Mouse (Mus musculus) liver, embryonic 16.5 days (tissue): ENCODE results near the gene Akp3. TPM values are rescaled to one million over a fixed set of nuclear protein-coding genes. Genes with fewer than 3 reads are reported as not detected.

ENCODE experiments used
- ATAC-seq: fragments of 200-750 bp; cut with Nextera tagmentation; 2 replicates; pipeline ENCODE4 v1.8.0; 2017; ENCODE audit warnings: low read depth, mild to moderate bottlenecking, moderate number of reproducible peaks, moderate library complexity
- H3K27ac ChIP-seq: fragments of 300-500 bp; sonication (generic); 2 replicates; pipeline ENCODE4 v1.5.1; 2014; ENCODE audit warnings: mild to moderate bottlenecking, low read length
- H3K27me3 ChIP-seq: fragments of 300-500 bp; sonication (generic); 2 replicates; pipeline ENCODE4 v1.6.1; 2014; ENCODE audit warnings: low read depth, low read length, mixed read lengths; ENCODE audit not compliant: control insufficient read depth, insufficient read depth
- H3K36me3 ChIP-seq: fragments of 300-500 bp; sonication (generic); 2 replicates; pipeline ENCODE4 v1.6.1; 2014; ENCODE audit warnings: mild to moderate bottlenecking; ENCODE audit not compliant: control insufficient read depth, insufficient read depth
- H3K4me1 ChIP-seq: fragments of 300-500 bp; sonication (generic); 2 replicates; pipeline ENCODE4 v1.6.1; 2014; ENCODE audit warnings: low read depth, low read length, mixed read lengths; ENCODE audit not compliant: control insufficient read depth
- H3K4me2 ChIP-seq: fragments of 300-500 bp; sonication (generic); 2 replicates; pipeline ENCODE4 v1.6.1; 2014; ENCODE audit warnings: low read depth, low read length, mixed read lengths
- H3K4me3 ChIP-seq: fragments of 300-500 bp; sonication (generic); 2 replicates; pipeline ENCODE4 v1.5.1; 2014; ENCODE audit warnings: low read depth, mild to moderate bottlenecking, low read length
- H3K9ac ChIP-seq: fragments of 300-500 bp; sonication (generic); 2 replicates; pipeline ENCODE4 v1.6.1; 2014; ENCODE audit warnings: low read depth, low read length
- H3K9me3 ChIP-seq: fragments of 300-500 bp; sonication (generic); replicated peaks from 2 replicates; pipeline ENCODE4 v1.6.1; 2016; ENCODE audit warnings: low read length; ENCODE audit not compliant: control insufficient read depth
- whole genome bisulfite sequencing: fragments of 180-500 bp; shearing (Covaris S2); extraction: QIAGEN DNeasy Blood & Tissue Kit; methylation state at CpG from one replicate; pipeline ENCODE4 v1.1.7; 2014; ENCODE audit not compliant: insufficient replicate concordance; 5-methylcytosine and 5-hydroxymethylcytosine counted together
- polyA plus RNA-seq: library from polyadenylated mRNA; unstranded; fragments of >200 nt; fragmentation: Nextera tagmentation; extraction: Ambion mirVana; gene quantifications from 2 replicates; pipeline ENCODE4 v1.2.1, GENCODE M21; 2015

The Akp3 gene
- polyA plus RNA-seq, 1 experiment from 2014 or later, result not detected

DNA sequence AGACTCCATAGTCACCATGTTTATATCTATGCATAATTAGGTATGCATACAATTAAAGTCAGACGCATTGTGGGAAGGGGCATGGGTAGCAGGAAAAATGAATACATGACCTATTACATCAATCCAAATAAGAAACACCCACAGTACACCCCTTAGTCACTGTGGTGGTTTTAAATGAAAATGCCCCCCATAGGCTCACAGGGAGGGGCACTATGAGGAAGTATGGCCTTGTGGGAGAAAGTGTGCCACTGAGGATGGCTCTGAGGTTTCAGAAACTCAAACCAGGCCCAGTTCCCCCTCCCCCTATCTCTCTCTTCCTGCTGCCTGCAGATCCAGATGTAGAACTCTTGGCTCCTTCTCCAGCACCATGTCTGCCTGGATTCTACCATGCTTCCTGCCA is 20.8 kb upstream of the Akp3 start:
- WGBS, result 67% methylated on average over 1 of the region's 1 CpGs
- Histone ChIP-seq H3K36me3 (no peaks in the 10 kb centered on the region), H3K9me3 (no peaks in the 10 kb centered on the region), H3K27me3 (peaks cover 2% of the 10 kb centered on the region; the same call in 1 of the 2 replicates), H3K4me1 (no peaks in the 10 kb centered on the region), H3K27ac (no peak overlapping the region), H3K4me2 (no peak overlapping the region), H3K9ac (no peak overlapping the region), H3K4me3 (no peak overlapping the region)
- no peak for ATAC-seq

DNA sequence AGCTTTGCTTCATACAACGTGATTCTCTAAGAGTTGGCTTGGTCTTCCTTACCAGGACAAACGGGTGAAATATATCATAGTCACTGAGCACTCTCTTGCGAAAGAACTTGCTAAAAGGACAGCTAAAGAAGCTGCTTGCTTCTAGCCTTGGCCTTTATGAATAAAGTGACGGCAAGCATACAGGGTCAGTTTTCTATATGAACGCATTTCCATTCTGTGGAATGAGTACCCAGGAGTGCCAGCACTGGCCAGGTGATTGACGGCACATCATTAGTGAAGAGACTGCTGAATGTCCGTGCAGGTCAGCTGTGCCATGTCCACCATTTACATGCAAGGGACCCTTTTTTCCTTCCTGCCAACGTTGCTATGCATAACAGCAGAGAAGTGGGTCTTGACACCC is 18.2 kb upstream of the Akp3 start:
- H3K27me3 ChIP-seq, result no peaks in the 10 kb centered on the region
- no peaks in the 10 kb centered on the region for H3K36me3 ChIP-seq
- H3K4me3 ChIP-seq, result no peak overlapping the region
- no peaks in the 10 kb centered on the region for H3K9me3 ChIP-seq
- no peak overlapping the region for H3K9ac ChIP-seq
- 57% methylated on average over 8 of the region's 8 CpGs for WGBS
- no peak for ATAC-seq
- H3K27ac ChIP-seq, result no peak overlapping the region
- no peak overlapping the region for H3K4me2 ChIP-seq
- H3K4me1 ChIP-seq, result no peaks in the 10 kb centered on the region

DNA sequence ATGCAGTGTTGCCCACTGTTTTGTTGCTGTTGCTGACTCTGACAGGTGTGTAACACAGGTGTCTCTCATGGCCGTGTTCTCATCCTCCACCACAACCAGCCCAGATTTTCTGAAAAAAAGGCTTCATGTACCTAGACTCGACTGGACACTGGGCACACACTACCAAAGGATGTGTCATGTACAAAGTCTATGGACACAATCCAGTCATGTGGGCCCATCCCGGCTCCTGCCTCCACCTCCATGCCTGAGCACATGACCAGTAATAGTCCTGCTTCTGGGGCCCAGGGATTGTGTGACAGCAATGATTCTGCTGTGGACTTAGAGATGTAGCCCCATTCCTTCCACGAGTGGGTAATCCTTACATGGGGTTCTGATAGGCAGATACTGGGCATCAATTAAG is 16.2 kb upstream of the Akp3 start:
- WGBS, result 57% methylated on average over 4 of the region's 4 CpGs
- no peak overlapping the region for H3K4me3 ChIP-seq
- H3K27ac ChIP-seq, result no peak overlapping the region
- H3K27me3 ChIP-seq, result no peaks in the 10 kb centered on the region
- no peaks in the 10 kb centered on the region for H3K4me1 ChIP-seq
- no peaks in the 10 kb centered on the region for H3K36me3 ChIP-seq
- H3K9ac ChIP-seq, result no peak overlapping the region
- no peak overlapping the region for H3K4me2 ChIP-seq
- no peak for ATAC-seq
- H3K9me3 ChIP-seq, result no peaks in the 10 kb centered on the region

DNA sequence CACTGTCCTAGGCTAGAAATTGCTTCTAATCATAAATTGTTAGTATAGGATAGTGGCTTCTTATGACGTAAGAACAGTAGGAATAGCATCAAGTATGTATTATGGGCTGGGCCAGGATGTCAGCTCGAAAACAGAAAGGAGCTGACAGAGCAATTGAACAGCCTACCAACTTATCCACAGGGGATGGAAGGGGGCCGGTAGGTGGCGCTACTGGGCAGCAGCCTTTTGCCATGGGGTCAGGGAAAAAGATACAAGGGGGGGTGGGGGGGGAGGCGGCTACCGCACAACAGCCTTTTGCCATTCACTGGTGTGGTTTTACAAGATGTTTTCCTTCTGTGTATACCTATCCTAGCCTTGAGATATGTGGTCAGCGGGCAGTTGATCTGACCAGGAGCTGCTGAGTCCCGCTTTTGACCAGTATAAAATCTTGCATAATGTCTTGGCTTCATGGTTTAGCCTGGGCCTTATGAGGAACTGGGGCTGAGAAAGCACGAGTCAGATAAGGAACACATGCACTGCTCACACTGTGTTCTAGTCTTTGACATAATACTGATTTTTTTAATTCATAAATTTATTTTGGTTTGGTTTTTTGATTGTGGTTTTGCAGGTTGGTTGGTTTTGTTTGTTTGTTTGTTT is 12.9 kb upstream of the Akp3 start:
- H3K27ac ChIP-seq, result no peak overlapping the region
- WGBS, result 26% methylated on average over 9 of the region's 9 CpGs

DNA sequence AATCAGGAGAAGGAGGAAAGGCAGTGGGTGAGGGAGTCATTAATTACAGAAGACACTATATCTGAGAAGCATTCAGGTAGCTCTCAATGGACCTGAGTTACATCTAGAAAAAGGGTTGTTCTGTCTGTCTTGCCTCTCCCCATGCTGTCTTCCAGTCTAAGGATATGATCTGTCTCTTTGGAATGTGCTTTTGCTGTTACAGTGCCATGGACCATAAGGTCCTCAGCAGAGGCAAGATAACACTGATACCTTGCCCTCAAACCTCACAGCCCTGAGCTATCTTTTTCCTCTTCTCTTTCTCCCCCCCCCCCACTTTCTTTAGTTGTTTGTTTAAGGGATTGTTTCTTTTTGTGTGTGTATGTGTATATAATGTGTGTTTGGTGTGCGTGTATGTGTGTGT is 10.0 kb upstream of the Akp3 start:
- 61% methylated on average over 1 of the region's 1 CpGs for WGBS
- Histone ChIP-seq H3K4me3 (no peak overlapping the region), H3K4me1 (no peaks in the 10 kb centered on the region), H3K9me3 (no peaks in the 10 kb centered on the region), H3K4me2 (no peak overlapping the region), H3K36me3 (no peaks in the 10 kb centered on the region), H3K9ac (no peak overlapping the region), H3K27ac (no peak overlapping the region), H3K27me3 (no peaks in the 10 kb centered on the region)
- ATAC-seq, result no peak

More for the DNA sequence above, 12.9 kb upstream of the Akp3 start:
- no peak for ATAC-seq
- H3K36me3 ChIP-seq, result no peaks in the 10 kb centered on the region
- no peaks in the 10 kb centered on the region for H3K4me1 ChIP-seq
- H3K9ac ChIP-seq, result no peak overlapping the region
- no peaks in the 10 kb centered on the region for H3K9me3 ChIP-seq
- no peak overlapping the region for H3K4me3 ChIP-seq
- no peak overlapping the region for H3K4me2 ChIP-seq
- H3K27me3 ChIP-seq, result no peaks in the 10 kb centered on the region

DNA sequence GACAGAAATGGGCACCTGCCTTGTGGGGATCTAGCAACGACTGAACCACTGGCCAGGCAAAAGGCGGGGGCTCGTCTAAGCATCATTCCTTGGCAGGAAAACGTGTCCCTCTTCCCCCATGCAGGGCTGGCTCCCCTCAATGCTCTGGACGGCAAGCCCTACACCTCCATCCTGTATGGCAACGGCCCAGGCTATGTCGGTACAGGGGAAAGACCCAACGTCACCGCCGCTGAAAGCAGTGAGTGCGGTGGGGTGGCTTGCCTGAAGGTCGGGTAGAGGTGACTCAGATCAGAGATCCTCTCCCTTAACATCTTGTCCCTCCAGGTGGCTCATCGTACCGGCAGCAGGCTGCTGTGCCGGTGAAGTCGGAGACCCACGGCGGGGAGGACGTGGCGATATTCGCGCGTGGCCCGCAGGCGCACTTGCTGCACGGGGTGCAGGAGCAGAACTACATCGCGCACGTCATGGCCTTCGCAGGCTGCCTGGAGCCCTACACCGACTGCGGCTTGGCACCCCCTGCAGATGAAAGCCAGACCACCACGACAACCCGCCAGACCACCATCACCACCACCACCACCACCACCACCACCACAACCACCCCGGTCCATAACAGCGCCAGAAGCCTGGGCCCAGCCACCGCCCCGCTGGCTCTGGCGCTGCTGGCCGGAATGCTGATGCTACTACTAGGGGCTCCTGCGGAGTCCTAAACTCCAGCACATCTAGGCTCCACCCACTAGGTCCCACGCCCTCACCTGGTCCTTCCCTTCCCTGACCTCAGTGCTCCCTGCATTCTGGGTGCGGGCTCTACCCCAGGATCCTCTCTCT is 2.6 kb downstream of the Akp3 start:
- Histone ChIP-seq H3K4me3 (no peak overlapping the region), H3K4me1 (no peaks in the 10 kb centered on the region), H3K4me2 (no peak overlapping the region), H3K27me3 (peaks cover 18% of the 10 kb centered on the region), H3K27ac (no peak overlapping the region), H3K9me3 (no peaks in the 10 kb centered on the region), H3K9ac (no peak overlapping the region), H3K36me3 (no peaks in the 10 kb centered on the region)
- no peak for ATAC-seq
- WGBS, result 12% methylated on average over 43 of the region's 43 CpGs

DNA sequence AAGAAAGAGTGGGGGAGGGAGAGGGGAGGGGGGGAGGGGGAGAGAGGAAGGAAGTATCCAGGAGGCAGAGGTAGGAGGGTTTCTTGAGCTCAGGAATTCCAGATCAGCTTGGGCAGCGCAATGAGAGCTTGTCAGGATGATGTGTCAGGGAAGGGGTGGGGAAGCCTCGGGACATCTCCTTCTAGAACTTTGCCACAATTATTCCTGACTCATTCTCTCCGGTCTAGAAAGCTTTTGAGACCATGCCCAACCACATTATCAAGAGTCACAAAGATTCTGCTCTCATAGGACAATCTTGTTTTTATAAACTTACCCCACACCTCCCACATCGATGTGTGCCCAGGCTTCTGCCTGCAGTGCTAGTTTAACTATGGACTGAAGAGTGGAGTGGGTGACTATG is 7.0 kb downstream of the Akp3 start:
- Histone ChIP-seq H3K4me2 (no peak overlapping the region), H3K27ac (no peak overlapping the region), H3K9me3 (no peaks in the 10 kb centered on the region), H3K9ac (no peak overlapping the region), H3K4me1 (no peaks in the 10 kb centered on the region), H3K27me3 (peaks cover 16% of the 10 kb centered on the region), H3K36me3 (no peaks in the 10 kb centered on the region), H3K4me3 (no peak overlapping the region)
- no peak for ATAC-seq
- 63% methylated on average over 4 of the region's 4 CpGs for WGBS

DNA sequence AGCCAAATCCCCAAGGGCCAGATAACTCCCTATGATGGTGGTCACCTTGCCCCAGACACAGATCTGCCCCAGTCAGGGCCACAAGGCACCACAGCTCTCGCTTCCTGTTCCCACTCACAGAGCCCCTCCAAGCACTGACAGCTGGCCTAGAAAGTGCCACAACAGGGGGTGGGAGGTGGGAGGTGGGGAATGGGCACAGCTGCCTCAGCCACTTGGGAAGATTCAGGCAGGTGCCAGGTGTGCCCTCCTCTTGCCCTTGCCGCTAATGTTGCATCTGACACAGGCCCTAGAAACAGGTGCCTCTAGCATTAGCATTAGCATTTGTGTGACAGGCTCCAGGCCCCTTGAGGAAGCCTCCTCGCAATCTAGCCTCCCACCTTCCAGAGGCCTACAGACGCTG is 16.8 kb downstream of the Akp3 start:
- H3K4me2 ChIP-seq, result no peak overlapping the region
- 61% methylated on average over 4 of the region's 4 CpGs for whole genome bisulfite sequencing
- no peak overlapping the region for H3K27ac ChIP-seq

DNA sequence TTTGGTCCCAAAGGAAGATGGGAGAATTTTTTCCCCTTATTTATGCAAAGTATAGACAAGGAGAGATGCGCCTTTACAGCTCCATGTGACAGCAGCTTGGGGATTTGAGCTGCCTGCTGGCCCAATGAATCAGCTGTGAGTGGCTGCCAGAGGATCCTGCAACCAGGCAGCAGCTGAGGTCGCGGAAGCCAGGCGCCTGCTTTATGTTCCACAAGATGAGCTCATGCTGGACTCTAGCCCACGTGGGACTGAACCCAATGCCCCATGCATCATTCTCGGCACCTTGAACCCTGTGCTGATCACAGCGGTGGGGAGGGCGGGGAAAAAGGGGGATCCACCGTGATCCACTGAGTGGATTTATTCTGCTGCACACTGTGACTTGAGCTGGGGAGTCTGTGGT is 17.7 kb downstream of the Akp3 start:
- Histone ChIP-seq H3K4me3 (no peak overlapping the region), H3K9me3 (no peaks in the 10 kb centered on the region), H3K9ac (no peak overlapping the region), H3K4me1 (no peaks in the 10 kb centered on the region), H3K27me3 (no peaks in the 10 kb centered on the region), H3K36me3 (no peaks in the 10 kb centered on the region), H3K4me2 (no peak overlapping the region), H3K27ac (no peak overlapping the region)
- no peak for ATAC-seq
- 65% methylated on average over 9 of the region's 9 CpGs for WGBS

More for the DNA sequence above, 16.8 kb downstream of the Akp3 start:
- H3K4me3 ChIP-seq, result no peak overlapping the region
- H3K4me1 ChIP-seq, result no peaks in the 10 kb centered on the region
- H3K36me3 ChIP-seq, result no peaks in the 10 kb centered on the region
- no peaks in the 10 kb centered on the region for H3K27me3 ChIP-seq
- no peak for ATAC-seq
- H3K9ac ChIP-seq, result no peak overlapping the region
- no peaks in the 10 kb centered on the region for H3K9me3 ChIP-seq
